Mouse (Mus musculus) embryonic facial prominence, embryonic 10.5 days (tissue): ENCODE measurements around the gene Foxd1. TPM values are rescaled to one million over a fixed set of nuclear protein-coding genes. Genes with fewer than 3 reads are reported as not detected.
A peak's percentile ranks its signal among the peaks of the same experiment; 100 is the strongest.

Experiments
- DNase-seq: peaks from one replicate; pipeline ENCODE4 v3.0.0-alpha.2; 2017; ENCODE audit warnings: low spot score
- H3K27ac ChIP-seq: fragments of 300-500 bp; sonication (generic); replicated peaks from 2 replicates; pipeline ENCODE4 v1.5.1; 2016; ENCODE audit warnings: mild to moderate bottlenecking
- H3K27me3 ChIP-seq: fragments of 300-500 bp; sonication (generic); replicated peaks from 2 replicates; pipeline ENCODE4 v1.6.1; 2016; ENCODE audit warnings: low read depth, mild to moderate bottlenecking; ENCODE audit not compliant: poor library complexity, severe bottlenecking
- H3K36me3 ChIP-seq: fragments of 300-500 bp; sonication (generic); replicated peaks from 2 replicates; pipeline ENCODE4 v1.6.1; 2016; ENCODE audit warnings: mild to moderate bottlenecking, moderate library complexity
- H3K4me1 ChIP-seq: fragments of 300-500 bp; sonication (generic); 2 replicates; pipeline ENCODE4 v1.6.1; 2016
- H3K4me3 ChIP-seq: fragments of 300-500 bp; sonication (generic); 2 replicates; pipeline ENCODE4 v1.5.1; 2016; ENCODE audit warnings: mild to moderate bottlenecking, moderate library complexity
- H3K9me3 ChIP-seq: fragments of 300-500 bp; sonication (generic); 2 replicates; pipeline ENCODE4 v1.6.1; 2016; ENCODE audit warnings: mild to moderate bottlenecking
- WGBS: fragments of 180-500 bp; shearing (Covaris S2); methylation state at CpG from one replicate; pipeline ENCODE4 v1.1.7; 2016; 5-methylcytosine and 5-hydroxymethylcytosine counted together
- polyA plus RNA-seq: library from polyadenylated mRNA; unstranded; fragments of >200 nt; fragmentation: Nextera tagmentation; extraction: Ambion mirVana; gene quantifications from 2 replicates; pipeline ENCODE4 v1.2.1, GENCODE M21; 2016

Gene Foxd1
- polyA plus RNA-seq, 1 experiment from 2014 or later = 4.3 TPM

- Histone ChIP-seq H3K4me1 (peaks cover 33% of the 10 kb centered on the region), H3K4me3 (no peak overlapping the region), H3K9me3 (no peaks in the 10 kb centered on the region), H3K27me3 (peaks cover 97% of the 10 kb centered on the region), H3K27ac (no peak overlapping the region), H3K36me3 (no peaks in the 10 kb centered on the region)
- DNase-seq = peak; percentile 34
- WGBS = 7% methylated on average over 6 of the region's 6 CpGs
Observed at GRCm38 (mm10) chr13:98369046-98369445, 15.0 kb downstream of the Foxd1 start.

DNA sequence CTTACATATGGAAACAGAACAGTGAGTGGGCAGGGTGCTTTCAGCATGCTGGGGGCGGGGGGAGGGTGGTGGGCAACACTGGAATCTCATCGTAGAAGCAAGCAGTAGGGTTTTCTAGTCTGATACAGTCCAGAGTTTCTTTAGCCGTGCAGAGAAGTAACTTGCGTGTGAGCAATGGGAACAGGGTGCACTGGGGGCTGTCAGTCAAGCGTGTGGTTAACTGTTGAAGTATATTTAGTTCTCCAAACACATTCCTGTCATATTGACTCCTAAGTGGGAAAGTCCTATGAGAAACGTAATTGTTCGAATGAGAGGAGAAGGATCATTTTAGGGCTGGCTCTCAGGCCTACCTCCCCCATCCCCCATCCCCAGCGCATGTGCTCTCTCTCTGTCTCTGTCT, 20.5 kb downstream of the Foxd1 start:
- H3K9me3 ChIP-seq = no peaks in the 10 kb centered on the region
- no peak overlapping the region for H3K27ac ChIP-seq
- 40% methylated on average over 8 of the region's 8 CpGs for WGBS
- no peaks in the 10 kb centered on the region for H3K36me3 ChIP-seq
- H3K4me1 ChIP-seq = peaks cover 10% of the 10 kb centered on the region
- no peak for DNase-seq
- peaks cover 72% of the 10 kb centered on the region for H3K27me3 ChIP-seq
- H3K4me3 ChIP-seq = no peak overlapping the region

DNA sequence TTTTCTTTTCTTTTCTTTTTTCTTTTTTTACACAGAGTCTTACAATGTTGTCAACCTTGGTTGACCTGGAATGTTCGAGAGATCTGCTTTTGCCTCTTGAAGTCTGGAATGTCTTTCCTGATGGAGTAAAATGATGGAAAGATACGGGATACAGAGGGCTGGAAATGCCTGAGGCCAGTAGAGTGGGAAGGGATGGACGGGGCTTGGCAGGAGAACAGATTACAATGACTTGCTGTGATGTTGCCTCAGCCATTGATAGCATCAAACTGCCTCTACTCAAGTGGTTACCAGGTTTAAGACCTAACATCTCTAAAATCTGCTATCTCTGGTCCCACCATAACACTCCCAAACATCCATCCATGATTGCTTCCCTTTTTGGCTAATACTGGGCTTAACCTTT, 20.9 kb downstream of the Foxd1 start:
- no peaks in the 10 kb centered on the region for H3K36me3 ChIP-seq
- peaks cover 10% of the 10 kb centered on the region for H3K4me1 ChIP-seq
- peaks cover 68% of the 10 kb centered on the region for H3K27me3 ChIP-seq
- no peak for DNase-seq
- 36% methylated on average over 3 of the region's 3 CpGs for whole genome bisulfite sequencing
- H3K27ac ChIP-seq = no peak overlapping the region
- H3K9me3 ChIP-seq = no peaks in the 10 kb centered on the region
- H3K4me3 ChIP-seq = no peak overlapping the region

- no peak overlapping the region for H3K4me3 ChIP-seq
- no peak overlapping the region for H3K27ac ChIP-seq
- no peaks in the 10 kb centered on the region for H3K36me3 ChIP-seq
- DNase-seq = no peak
- H3K9me3 ChIP-seq = 0 out of 2 replicates have a peak, but pooled peaks cover 3% of the 10 kb centered on the region
- peaks cover 12% of the 10 kb centered on the region for H3K4me1 ChIP-seq
- 89% methylated on average over 3 of the region's 3 CpGs for WGBS
- peaks cover 44% of the 10 kb centered on the region for H3K27me3 ChIP-seq
Observed at GRCm38 (mm10) chr13:98377746-98378145, 23.7 kb downstream of the Foxd1 start.

GRCm38 (mm10) chr13:98382751-98383150, 28.7 kb downstream of the Foxd1 start:
- no peak overlapping the region for H3K27ac ChIP-seq
- peaks cover 33% of the 10 kb centered on the region for H3K27me3 ChIP-seq
- H3K36me3 ChIP-seq = no peaks in the 10 kb centered on the region
- no peak for DNase-seq
- no peak overlapping the region for H3K4me3 ChIP-seq
- 0 out of 2 replicates have a peak, but pooled peaks cover 5% of the 10 kb centered on the region for H3K4me1 ChIP-seq
- 82% methylated on average over 4 of the region's 4 CpGs for WGBS
- H3K9me3 ChIP-seq = peaks cover 8% of the 10 kb centered on the region; the same call in 1 of the 2 replicates

GRCm38 (mm10) chr13:98383911-98384498, 30.0 kb downstream of the Foxd1 start:
- Histone ChIP-seq H3K4me1 (0 out of 2 replicates have a peak, but pooled peaks cover 5% of the 10 kb centered on the region), H3K9me3 (peaks cover 8% of the 10 kb centered on the region; the same call in 1 of the 2 replicates), H3K27me3 (peaks cover 45% of the 10 kb centered on the region), H3K27ac (no peak overlapping the region), H3K36me3 (no peaks in the 10 kb centered on the region), H3K4me3 (no peak overlapping the region)
- 91% methylated on average over 16 of the region's 16 CpGs for WGBS
- no peak for DNase-seq

- peaks cover 60% of the 10 kb centered on the region for H3K27me3 ChIP-seq
- WGBS = 83% methylated on average over 2 of the region's 2 CpGs
- H3K4me1 ChIP-seq = peaks cover 17% of the 10 kb centered on the region
- peaks cover 8% of the 10 kb centered on the region; the same call in 1 of the 2 replicates for H3K9me3 ChIP-seq
- no peak for DNase-seq
- no peaks in the 10 kb centered on the region for H3K36me3 ChIP-seq
- H3K4me3 ChIP-seq = no peak overlapping the region
- H3K27ac ChIP-seq = no peak overlapping the region
Observed at GRCm38 (mm10) chr13:98385877-98386276, 31.8 kb downstream of the Foxd1 start.

GRCm38 (mm10) chr13:98389092-98389491, 35.0 kb downstream of the Foxd1 start:
- no peak overlapping the region for H3K4me3 ChIP-seq

GRCm38 (mm10) chr13:98390363-98390762, 36.3 kb downstream of the Foxd1 start:
- peak; percentile 18 for DNase-seq
- H3K9me3 ChIP-seq = peaks cover 4% of the 10 kb centered on the region; the same call in 1 of the 2 replicates
- peak overlapping the region; percentile 88; the same call in 1 of the 2 replicates for H3K27ac ChIP-seq
- H3K4me1 ChIP-seq = peaks cover 45% of the 10 kb centered on the region
- H3K4me3 ChIP-seq = peak overlapping the region; percentile 60
- H3K27me3 ChIP-seq = peaks cover 88% of the 10 kb centered on the region
- H3K36me3 ChIP-seq = no peaks in the 10 kb centered on the region
- WGBS = 9% methylated on average over 6 of the region's 6 CpGs

More at GRCm38 (mm10) chr13:98389092-98389491, 35.0 kb downstream of the Foxd1 start:
- Histone ChIP-seq H3K4me1 (peaks cover 44% of the 10 kb centered on the region), H3K27ac (no peak overlapping the region), H3K9me3 (peaks cover 4% of the 10 kb centered on the region; the same call in 1 of the 2 replicates), H3K36me3 (no peaks in the 10 kb centered on the region), H3K27me3 (peaks cover 86% of the 10 kb centered on the region)
- WGBS = 53% methylated on average over 1 of the region's 1 CpGs
- no peak for DNase-seq

GRCm38 (mm10) chr13:98390771-98391634, 37.0 kb downstream of the Foxd1 start:
- Histone ChIP-seq H3K27ac (peak overlapping the region; percentile 88), H3K4me1 (peaks cover 45% of the 10 kb centered on the region), H3K4me3 (peak overlapping the region; percentile 60), H3K27me3 (peaks cover 89% of the 10 kb centered on the region), H3K9me3 (peaks cover 4% of the 10 kb centered on the region; the same call in 1 of the 2 replicates), H3K36me3 (no peaks in the 10 kb centered on the region)
- DNase-seq = peak; percentile 87
- under 1% methylated on average over 68 of the region's 68 CpGs for WGBS

GRCm38 (mm10) chr13:98391635-98391990, 37.6 kb downstream of the Foxd1 start:
- H3K4me3 ChIP-seq = peak overlapping the region; percentile 60
- H3K4me1 ChIP-seq = peaks cover 45% of the 10 kb centered on the region
- H3K36me3 ChIP-seq = no peaks in the 10 kb centered on the region
- DNase-seq = no peak
- WGBS = 2% methylated on average over 4 of the region's 4 CpGs
- H3K27ac ChIP-seq = peak overlapping the region; percentile 88
- H3K27me3 ChIP-seq = peaks cover 89% of the 10 kb centered on the region
- H3K9me3 ChIP-seq = no peaks in the 10 kb centered on the region

- no peaks in the 10 kb centered on the region for H3K36me3 ChIP-seq
- H3K4me1 ChIP-seq = peaks cover 45% of the 10 kb centered on the region
- peaks cover 88% of the 10 kb centered on the region for H3K27me3 ChIP-seq
- H3K9me3 ChIP-seq = no peaks in the 10 kb centered on the region
- WGBS = 13% methylated on average over 6 of the region's 6 CpGs
- H3K4me3 ChIP-seq = peak overlapping the region; percentile 60; the same call in 1 of the 2 replicates
- DNase-seq = peak; percentile 43
- peak overlapping the region; percentile 88 for H3K27ac ChIP-seq
Observed at GRCm38 (mm10) chr13:98392031-98392430, 38.0 kb downstream of the Foxd1 start.
